Mouse (Mus musculus) heart, adult 2 months (tissue): ENCODE measurements at regions not wholly inside any gene's neighbourhood (a gene's known extent, or its start where the extent isn't known, plus 50 kb on each side); places are given as distances from the start of the nearest gene placed in this dataset.
A peak's percentile ranks its signal among the peaks of the same experiment; 100 is the strongest.

Source experiments
- DNase-seq, 2 experiments: peaks; one replicate each; pipeline ENCODE4 v3.0.0; 2021
- H3K27ac ChIP-seq: fragments of 200-600 bp; 2 replicates; pipeline ENCODE4 v1.8.1; 2022
- H3K27me3 ChIP-seq: fragments of 200-500 bp; 2 replicates; pipeline ENCODE4 v1.6.1; 2012; ENCODE audit warnings: mild to moderate bottlenecking, low read length, inconsistent platforms, mixed read lengths; ENCODE audit not compliant: control insufficient read depth, insufficient read depth
- H3K36me3 ChIP-seq: fragments of 200-500 bp; 2 replicates; pipeline ENCODE4 v1.6.1; 2012; ENCODE audit warnings: low read length, inconsistent platforms; ENCODE audit not compliant: control insufficient read depth, insufficient read depth
- H3K4me1 ChIP-seq: fragments of 200-500 bp; 2 replicates; pipeline ENCODE4 v1.6.1; 2011; ENCODE audit warnings: low read length; ENCODE audit not compliant: control insufficient read depth, insufficient read depth
- H3K4me3 ChIP-seq: fragments of 200-600 bp; 2 replicates; pipeline ENCODE4 v1.8.1; 2022
- H3K79me2 ChIP-seq: fragments of 200-500 bp; replicated peaks from 2 replicates; pipeline ENCODE4 v1.6.1; 2012; ENCODE audit warnings: mild to moderate bottlenecking, inconsistent platforms, low read length, moderate library complexity, mixed read lengths; ENCODE audit not compliant: control insufficient read depth, insufficient read depth
- H3K9ac ChIP-seq: fragments of 200-500 bp; 2 replicates; pipeline ENCODE4 v1.6.1; 2012; ENCODE audit warnings: low read depth, mild to moderate bottlenecking, control low read depth, inconsistent platforms, low read length, mixed read lengths
- CTCF ChIP-seq: fragments of 200-600 bp; IDR thresholded peaks from 2 replicates; pipeline ENCODE4 v1.8.1; 2022; ENCODE audit warnings: antibody characterized with exemption, mild to moderate bottlenecking, moderate library complexity
- EP300 ChIP-seq: fragments of 200-500 bp; IDR thresholded peaks from 2 replicates; pipeline ENCODE4 v1.6.1; 2011; ENCODE audit warnings: low read depth, low read length, control low read depth; ENCODE audit not compliant: insufficient read depth
- POLR2A ChIP-seq: fragments of 200-500 bp; IDR thresholded peaks from 2 replicates; pipeline ENCODE4 v1.6.1; 2011; ENCODE audit warnings: mild to moderate bottlenecking, low read depth, low read length, control low read depth; ENCODE audit not compliant: insufficient read depth
- WGBS: fragments of 180-500 bp; shearing (Covaris S2); methylation state at CpG from one replicate; pipeline ENCODE4 v1.1.7; 2018; 5-methylcytosine and 5-hydroxymethylcytosine counted together
- intact Hi-C: fragments of 180-260 bp; cut with DNase I; formaldehyde crosslinking; loops from one replicate; pipeline ENCODE4 v1.15.1; 2025

- Histone ChIP-seq H3K27ac (peak overlapping the region; percentile 81), H3K9ac (no peak overlapping the region), H3K4me1 (peaks cover 4% of the 10 kb centered on the region), H3K27me3 (no peaks in the 10 kb centered on the region), H3K36me3 (peaks cover 2% of the 10 kb centered on the region; the same call in 1 of the 2 replicates), H3K4me3 (no peak overlapping the region), H3K79me2 (no peaks in the 10 kb centered on the region)
- intact Hi-C loops, result loop anchor here (10.0 kb wide), 2 partner anchors 119 to 489 kb away; no protein-coding TSS in a partner anchor
- TF ChIP-seq POLR2A (no peak), EP300 (0 out of 2 replicates have a peak, but pooled peaks have one; percentile 46), CTCF (peak; percentile 24)
- WGBS, result 37% methylated on average over 16 of the region's 16 CpGs
- DNase-seq, result peak; percentile 64 to 80
These were observed 118.4 kb upstream of the Rnaseh2b start for GRCm38 (mm10) chr14:62173835-62174530.

- Histone ChIP-seq H3K79me2 (no peaks in the 10 kb centered on the region), H3K4me3 (no peak overlapping the region), H3K4me1 (peaks cover 4% of the 10 kb centered on the region), H3K36me3 (peaks cover 2% of the 10 kb centered on the region; the same call in 1 of the 2 replicates), H3K27me3 (no peaks in the 10 kb centered on the region), H3K9ac (no peak overlapping the region), H3K27ac (no peak overlapping the region)
- DNase-seq, result no peak
- intact Hi-C loops, result loop anchor here (5.0 to 10.0 kb wide), 3 partner anchors 121 to 491 kb away; partner anchors contain the start of gene Gucy1b2
- TF ChIP-seq EP300 (no peak), CTCF (no peak), POLR2A (no peak)
- WGBS, result 63% methylated on average over 12 of the region's 12 CpGs
These were observed 116.9 kb upstream of the Rnaseh2b start for GRCm38 (mm10) chr14:62175384-62176048.

- no peak overlapping the region for H3K9ac ChIP-seq
- DNase-seq, result peak; percentile 66 to 69
- no peaks in the 10 kb centered on the region for H3K27me3 ChIP-seq
- whole genome bisulfite sequencing, result 61% methylated on average over 5 of the region's 5 CpGs
- H3K4me3 ChIP-seq, result no peak overlapping the region
- peaks cover 4% of the 10 kb centered on the region for H3K4me1 ChIP-seq
- TF ChIP-seq EP300 (no peak), CTCF (no peak), POLR2A (no peak)
- no peaks in the 10 kb centered on the region for H3K79me2 ChIP-seq
- intact Hi-C loops, result loop anchor here (5.0 to 10.0 kb wide), 3 partner anchors 123 to 493 kb away; partner anchors contain the start of gene Gucy1b2
- no peak overlapping the region for H3K27ac ChIP-seq
- peaks cover 2% of the 10 kb centered on the region; the same call in 1 of the 2 replicates for H3K36me3 ChIP-seq
These were observed 114.9 kb upstream of the Rnaseh2b start for GRCm38 (mm10) chr14:62177509-62177908.

- H3K36me3 ChIP-seq, result no peaks in the 10 kb centered on the region
- DNase-seq, result no peak
- no peak for TF ChIP-seq POLR2A
- TF ChIP-seq EP300, result no peak
- TF ChIP-seq CTCF, result no peak
- no peak overlapping the region for H3K9ac ChIP-seq
- WGBS, result 86% methylated on average over 11 of the region's 11 CpGs
- H3K79me2 ChIP-seq, result no peaks in the 10 kb centered on the region
- no peak overlapping the region for H3K4me3 ChIP-seq
- no peaks in the 10 kb centered on the region for H3K27me3 ChIP-seq
- H3K4me1 ChIP-seq, result no peaks in the 10 kb centered on the region
- H3K27ac ChIP-seq, result no peak overlapping the region
- intact Hi-C loops, result no loop called here
These were observed 105.0 kb upstream of the Rnaseh2b start for GRCm38 (mm10) chr14:62187360-62187759.

GRCm38 (mm10) chr14:62188147-62188885 is 104.1 kb upstream of the Rnaseh2b start:
- DNase-seq, result no peak
- TF ChIP-seq EP300 (no peak), CTCF (no peak), POLR2A (no peak)
- WGBS, result 52% methylated on average over 7 of the region's 7 CpGs
- intact Hi-C loops, result no loop called here
- Histone ChIP-seq H3K27ac (no peak overlapping the region), H3K27me3 (no peaks in the 10 kb centered on the region), H3K9ac (no peak overlapping the region), H3K4me1 (no peaks in the 10 kb centered on the region), H3K79me2 (no peaks in the 10 kb centered on the region), H3K4me3 (no peak overlapping the region), H3K36me3 (no peaks in the 10 kb centered on the region)
